Mouse (Mus musculus) left cerebral cortex, postnatal 36 days (tissue): ENCODE measurements around the gene Cabcoco1. TPM values are rescaled to one million over a fixed set of nuclear protein-coding genes. Genes with fewer than 3 reads are reported as not detected.
A peak's percentile ranks its signal among the peaks of the same experiment; 100 is the strongest.

Experiments
- DNase-seq, 2 experiments: peaks; one replicate each; pipeline ENCODE4 v3.0.0; 2021 to 2022; ENCODE audit warnings: low spot score in 2 of 2, mixed read lengths in 1 of 2
- intact Hi-C: fragments of 180-260 bp; cut with DNase I; formaldehyde crosslinking; loops from one replicate; pipeline ENCODE4 v1.15.1; 2025
- total RNA-seq, 2 experiments: library from RNA; stranded (reverse); gene quantifications; 2 replicates each; pipeline ENCODE4 v1.2.3; 2021

Gene Cabcoco1
- total RNA-seq, 2 experiments from 2014 or later, result 2.7 to 2.9 TPM

GRCm38 (mm10) chr10:68443132-68443531 lies 98.6 kb downstream of the Cabcoco1 start:
- no peak for DNase-seq
- intact Hi-C loops, result no loop called here

GRCm38 (mm10) chr10:68442713-68443112 lies 99.0 kb downstream of the Cabcoco1 start:
- no peak for DNase-seq
- intact Hi-C loops, result no loop called here

- intact Hi-C loops, result no loop called here
- no peak for DNase-seq
These were observed 99.6 kb downstream of the Cabcoco1 start for GRCm38 (mm10) chr10:68441931-68442662.

GRCm38 (mm10) chr10:68440515-68440914 lies 101.2 kb downstream of the Cabcoco1 start:
- DNase-seq, result no peak
- intact Hi-C loops, result no loop called here

- DNase-seq, result no peak
- intact Hi-C loops, result no loop called here
These were observed 105.9 kb downstream of the Cabcoco1 start for GRCm38 (mm10) chr10:68435754-68436153.

GRCm38 (mm10) chr10:68435001-68435560 lies 106.6 kb downstream of the Cabcoco1 start:
- DNase-seq, result no peak
- intact Hi-C loops, result no loop called here

GRCm38 (mm10) chr10:68434045-68434639 lies 107.6 kb downstream of the Cabcoco1 start:
- no peak for DNase-seq
- intact Hi-C loops, result no loop called here

- DNase-seq, result no peak
- intact Hi-C loops, result no loop called here
These were observed 110.3 kb downstream of the Cabcoco1 start for GRCm38 (mm10) chr10:68431346-68431745.

- intact Hi-C loops, result no loop called here
- no peak for DNase-seq
These were observed 110.8 kb downstream of the Cabcoco1 start for GRCm38 (mm10) chr10:68430929-68431328.

GRCm38 (mm10) chr10:68420393-68420920 lies 121.2 kb downstream of the Cabcoco1 start:
- intact Hi-C loops, result no loop called here

GRCm38 (mm10) chr10:68419893-68420292 lies 121.8 kb downstream of the Cabcoco1 start:
- intact Hi-C loops, result no loop called here
- DNase-seq, result no peak

More at GRCm38 (mm10) chr10:68420393-68420920, 121.2 kb downstream of the Cabcoco1 start:
- no peak for DNase-seq

- intact Hi-C loops, result no loop called here
- no peak for DNase-seq
These were observed 124.5 kb downstream of the Cabcoco1 start for GRCm38 (mm10) chr10:68417074-68417790.

- intact Hi-C loops, result no loop called here
- DNase-seq, result no peak
These were observed 135.8 kb downstream of the Cabcoco1 start for GRCm38 (mm10) chr10:68405936-68406335.

- DNase-seq, result no peak
- intact Hi-C loops, result no loop called here
These were observed 144.9 kb downstream of the Cabcoco1 start for GRCm38 (mm10) chr10:68396786-68397185.

- intact Hi-C loops, result no loop called here
- peak in 1 of 2 experiments; percentile 4 for DNase-seq
These were observed 145.6 kb downstream of the Cabcoco1 start for GRCm38 (mm10) chr10:68396083-68396482.

GRCm38 (mm10) chr10:68391640-68392039 lies 150.1 kb downstream of the Cabcoco1 start:
- intact Hi-C loops, result no loop called here
- DNase-seq, result no peak

GRCm38 (mm10) chr10:68388802-68389201 lies 152.9 kb downstream of the Cabcoco1 start:
- peak; percentile 23 to 32 for DNase-seq
- intact Hi-C loops, result no loop called here

GRCm38 (mm10) chr10:68388138-68388537 lies 153.6 kb downstream of the Cabcoco1 start:
- intact Hi-C loops, result no loop called here
- no peak for DNase-seq
